28 mouse cellular contexts compared by ENCODE assay signal in the genomic region with DNA sequence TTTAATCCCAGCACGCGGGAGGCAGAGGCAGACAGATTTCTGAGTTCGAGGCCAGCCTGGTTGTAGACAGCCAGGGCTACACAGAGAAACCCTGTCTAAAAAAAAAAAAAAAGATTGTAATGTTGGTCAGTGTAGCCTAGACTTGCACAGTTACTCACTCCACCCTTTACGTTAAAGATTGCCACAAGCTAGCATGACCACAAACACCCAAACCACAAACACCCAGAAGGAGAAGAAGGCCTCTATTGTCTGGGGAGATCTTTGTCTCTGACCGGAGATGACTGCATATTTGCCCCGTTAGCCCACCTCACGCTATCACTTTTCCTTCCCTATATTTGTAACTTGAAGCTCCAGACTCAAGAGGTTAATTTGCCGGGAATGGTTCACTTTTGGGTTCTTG. TPM values are rescaled to one million over a fixed set of nuclear protein-coding genes. Genes with fewer than 3 reads are reported as not detected.
DNase-seq lines count a peak whose midpoint lies in the region; ATAC-seq and TF ChIP-seq lines count a peak whose summit lies in the region.
"Had no signal": no experiment of that assay in that cellular context is flagged by ENCODE, and none has a peak within 500 bp of the region (broad histone marks: within the 10 kb centered on the region; RNA-seq: fewer than 3 reads in every experiment).

No protein-coding gene starts in this region.

- H3K9me3 ChIP-seq in megakaryocyte, embryonic 14.5 days = peaks cover 6% of the 10 kb centered on the region
- no peaks in the 10 kb centered on the region for H3K9me3 ChIP-seq in neural tube, embryonic 15.5 days (replicated peaks)
- H3K9me3 ChIP-seq: embryonic facial prominence, embryonic 15.5 days; hindbrain, embryonic 15.5 days; kidney, embryonic 15.5 days had no signal

- intact Hi-C loops in heart, postnatal 36 days (cut with DNase I) = no loop called here

- H3K4me1 ChIP-seq in bone marrow, adult 2 months (ENCODE audit: control insufficient read depth, insufficient read depth, low read length) = peaks cover 6% of the 10 kb centered on the region
- peaks cover 57% of the 10 kb centered on the region for H3K4me1 ChIP-seq in megakaryocyte, embryonic 14.5 days
- H3K4me1 ChIP-seq in neural tube, embryonic 15.5 days = no peaks in the 10 kb centered on the region
- H3K4me1 ChIP-seq: embryonic facial prominence, embryonic 15.5 days; heart, embryonic 12.5 days; hindbrain, embryonic 15.5 days; kidney, embryonic 15.5 days had no signal

- TF ChIP-seq CTCF in bone marrow, adult 2 months (IDR thresholded peaks at IDR 0.05; ENCODE audit: control insufficient read depth, insufficient read depth, low read length) = no peak

- no peak overlapping the region for H3K4me2 ChIP-seq in neural tube, embryonic 15.5 days
- H3K4me2 ChIP-seq: embryonic facial prominence, embryonic 15.5 days; heart, embryonic 12.5 days; hindbrain, embryonic 15.5 days; kidney, embryonic 15.5 days; lung, embryonic 14.5 days had no signal

- no peak for ATAC-seq in neural tube, embryonic 15.5 days (ENCODE audit: low FRiP score)
- ATAC-seq: forebrain, postnatal 0 days; intestine, postnatal 0 days; midbrain, embryonic 16.5 days had no signal

- H3K4me3 ChIP-seq in bone marrow, adult 2 months (replicated peaks; ENCODE audit: control insufficient read depth, low read depth, low read length) = no peak overlapping the region
- H3K4me3 ChIP-seq in megakaryocyte, embryonic 14.5 days (replicated peaks) = peak overlapping the region; percentile 33
- H3K4me3 ChIP-seq in neural tube, embryonic 15.5 days (replicated peaks) = no peak overlapping the region
- H3K4me3 ChIP-seq: embryonic facial prominence, embryonic 15.5 days; heart, embryonic 12.5 days; hindbrain, embryonic 15.5 days; kidney, embryonic 15.5 days had no signal

- 16% methylated on average over 8 of the region's 8 CpGs for WGBS in bone marrow, adult 2 months
- WGBS in neural tube, embryonic 15.5 days = 94% methylated on average over 8 of the region's 8 CpGs

- DNase-seq in 3134 (ENCODE audit: extremely low read depth, insufficient read length, low spot score) (peak; percentile 57), 416B (ENCODE audit: low read depth) (peak; percentile 98)
- DNase-seq in thymus, postnatal 10 days (ENCODE audit: low spot score in 2 of 2) = no peak
- DNase-seq in embryo, embryonic 10.5 days (ENCODE audit: low spot score) = no peak
- DNase-seq in heart, postnatal 36 days = no peak
- DNase-seq: adrenal gland, adult 2 months; cerebellum, adult 11-12 months; cerebellum, postnatal 14 days; forebrain, postnatal 0 days; heart, postnatal 14 days; lung, embryonic 14.5 days; lung, postnatal 4 days; right cerebral cortex, adult 18-20 months had no signal

- TF ChIP-seq POLR2A in bone marrow, adult 2 months (IDR thresholded peaks at IDR 0.05; ENCODE audit: borderline replicate concordance, control insufficient read depth, low read depth, low read length) = no peak

- H3K27ac ChIP-seq in bone marrow, adult 2 months (ENCODE audit: control insufficient read depth, insufficient read depth, low read depth, low read length, poor library complexity) = peak overlapping the region; percentile 34
- no peak overlapping the region for H3K27ac ChIP-seq in neural tube, embryonic 15.5 days (replicated peaks)
- H3K27ac ChIP-seq: embryonic facial prominence, embryonic 15.5 days; hindbrain, embryonic 15.5 days; kidney, embryonic 15.5 days had no signal

- H3K36me3 ChIP-seq in megakaryocyte, embryonic 14.5 days (replicated peaks; ENCODE audit: low read length) = peaks cover 10% of the 10 kb centered on the region
- H3K36me3 ChIP-seq in neural tube, embryonic 15.5 days = no peaks in the 10 kb centered on the region
- H3K36me3 ChIP-seq: embryonic facial prominence, embryonic 15.5 days; heart, embryonic 12.5 days; hindbrain, embryonic 15.5 days; kidney, embryonic 15.5 days had no signal

- no peak overlapping the region for H3K9ac ChIP-seq in neural tube, embryonic 15.5 days (replicated peaks)
- H3K9ac ChIP-seq: embryonic facial prominence, embryonic 15.5 days; forebrain, postnatal 0 days; heart, embryonic 12.5 days; hindbrain, embryonic 15.5 days; kidney, embryonic 15.5 days; lung, embryonic 14.5 days had no signal

- H3K27me3 ChIP-seq in megakaryocyte, embryonic 14.5 days (replicated peaks) = no peaks in the 10 kb centered on the region
- H3K27me3 ChIP-seq in neural tube, embryonic 15.5 days (replicated peaks) = no peaks in the 10 kb centered on the region
- H3K27me3 ChIP-seq: embryonic facial prominence, embryonic 15.5 days; hindbrain, embryonic 15.5 days; kidney, embryonic 15.5 days had no signal

RNA-seq across cellular contexts. Expression of gene Ifitm1, which starts 14.7 kb away (rescaled TPM):
- 32.8 and 82.9 TPM in 2 replicates for polyA plus RNA-seq in bone marrow, adult 2 months (2011; ENCODE audit: insufficient read depth, insufficient read length, low replicate concordance, missing spikeins)
- 27.5 and 76.2 TPM in 2 replicates for polyA plus RNA-seq in megakaryocyte, embryonic 14.5 days (2012; ENCODE audit: insufficient read depth, low replicate concordance)
- 20.6 and 115 TPM in 2 replicates for polyA plus RNA-seq in neural tube, embryonic 15.5 days (2015; fragmentation: Nextera tagmentation; extraction: Ambion mirVana)
- 1 to 10 TPM; 3.4 to 4.1 TPM for total RNA-seq in heart, postnatal 36 days (2021)

RNA-seq across cellular contexts. Expression of gene Ifitm2, which starts 25.9 kb away (rescaled TPM):
- 71.7 and 147 TPM in 2 replicates for polyA plus RNA-seq in bone marrow, adult 2 months (2011; ENCODE audit: insufficient read depth, insufficient read length, low replicate concordance, missing spikeins)
- 93.8 and 722 TPM in 2 replicates for polyA plus RNA-seq in megakaryocyte, embryonic 14.5 days (2012; ENCODE audit: insufficient read depth, low replicate concordance)
- polyA plus RNA-seq in neural tube, embryonic 15.5 days (2015; fragmentation: Nextera tagmentation; extraction: Ambion mirVana) = 197 and 409 TPM in 2 replicates
- total RNA-seq in heart, postnatal 36 days (2021) = 100 to 1,000 TPM; 111 to 112 TPM

RNA-seq across cellular contexts. Expression of gene Gm45717, which starts 26.0 kb away (rescaled TPM):
- not detected in 2 replicates for polyA plus RNA-seq in bone marrow, adult 2 months (2011; ENCODE audit: insufficient read depth, insufficient read length, low replicate concordance, missing spikeins)
- polyA plus RNA-seq in megakaryocyte, embryonic 14.5 days (2012; ENCODE audit: insufficient read depth, low replicate concordance) = not detected in 2 replicates
- not detected in 2 replicates for polyA plus RNA-seq in neural tube, embryonic 15.5 days (2015; fragmentation: Nextera tagmentation; extraction: Ambion mirVana)
- total RNA-seq in heart, postnatal 36 days (2021) = under 1 TPM in 1 of 2 experiments, not detected in 1; 0.76 TPM
- total RNA-seq: adrenal gland, adult 2 months; forebrain, postnatal 0 days; gastrocnemius, adult 18-20 months; gastrocnemius, postnatal 4 days; heart, postnatal 14 days; layer of hippocampus, postnatal 25 days; left cerebral cortex, postnatal 14 days had no signal
- polyA plus RNA-seq: adrenal gland, adult 2 months; brain, embryonic 14.5 days; embryonic facial prominence, embryonic 15.5 days; forebrain, postnatal 0 days; heart, embryonic 12.5 days; hindbrain, embryonic 15.5 days; limb, embryonic 14.5 days; lung, embryonic 14.5 days; midbrain, embryonic 16.5 days had no signal

RNA-seq across cellular contexts. Expression of gene Ifitm3, which starts 28.9 kb away (rescaled TPM):
- polyA plus RNA-seq in bone marrow, adult 2 months (2011; ENCODE audit: insufficient read depth, insufficient read length, low replicate concordance, missing spikeins) = 166 and 209 TPM in 2 replicates
- polyA plus RNA-seq in megakaryocyte, embryonic 14.5 days (2012; ENCODE audit: insufficient read depth, low replicate concordance) = 28.6 and 151 TPM in 2 replicates
- polyA plus RNA-seq in neural tube, embryonic 15.5 days (2015; fragmentation: Nextera tagmentation; extraction: Ambion mirVana) = 50.1 and 243 TPM in 2 replicates
- 100 to 1,000 TPM; 113 to 167 TPM for total RNA-seq in heart, postnatal 36 days (2021)

RNA-seq across cellular contexts. Expression of gene Ifitm5, which starts 31.6 kb away (rescaled TPM):
- polyA plus RNA-seq in bone marrow, adult 2 months (2011; ENCODE audit: insufficient read depth, insufficient read length, low replicate concordance, missing spikeins) = 1.7 TPM in 1 of 2 replicates, not detected in the other
- not detected in 2 replicates for polyA plus RNA-seq in megakaryocyte, embryonic 14.5 days (2012; ENCODE audit: insufficient read depth, low replicate concordance)
- polyA plus RNA-seq in neural tube, embryonic 15.5 days (2015; fragmentation: Nextera tagmentation; extraction: Ambion mirVana) = 3.0 and 4.5 TPM in 2 replicates
- total RNA-seq in heart, postnatal 36 days (2021) = under 1 TPM in 1 of 2 experiments, not detected in 1; 0.42 TPM
- total RNA-seq: gastrocnemius, adult 18-20 months; layer of hippocampus, postnatal 25 days; left cerebral cortex, postnatal 14 days had no signal

Comparison
In these comparisons a context has a peak if more than half of its experiments do, and no peak if none do; other contexts are left out.
1. DNase-seq: peak in 3134 (single experiment) and 416B (single experiment); none in thymus, postnatal 10 days (0 of 2), embryo, embryonic 10.5 days (single experiment) and heart, postnatal 36 days (0 of 2).